Mouse (Mus musculus): ENCODE results near the gene Lrrc55.
"Not testable (repeated sequence)": the region's sequence is repeated elsewhere in the genome, so short reads cannot be mapped to it uniquely, and the experiment has no call there.

Lrrc55 gene

GRCm38 (mm10) chr2:85196901-85197300 is at the start of gene Lrrc55:
Lrrc55 (minus strand) TSS chr2:85197197.
- DNase-seq (ENCODE audit: low spot score), result no peak

GRCm38 (mm10) chr2:85246506-85247082 is 49.6 kb upstream of the Lrrc55 start:
- peak; percentile 72 for DNase-seq (ENCODE audit: low spot score)

- no peak for DNase-seq (ENCODE audit: low spot score)
Measured at GRCm38 (mm10) chr2:85245737-85246136, 48.7 kb upstream of the Lrrc55 start.

GRCm38 (mm10) chr2:85238068-85238667 is 41.2 kb upstream of the Lrrc55 start:
- no peak for DNase-seq (ENCODE audit: low spot score)

GRCm38 (mm10) chr2:85237231-85237630 is 40.2 kb upstream of the Lrrc55 start:
- not testable (repeated sequence) for DNase-seq (ENCODE audit: low spot score)

GRCm38 (mm10) chr2:85230771-85231511 is 33.9 kb upstream of the Lrrc55 start:
- no peak for DNase-seq (ENCODE audit: low spot score)

GRCm38 (mm10) chr2:85229606-85230005 is 32.6 kb upstream of the Lrrc55 start:
- no peak for DNase-seq (ENCODE audit: low spot score)

GRCm38 (mm10) chr2:85227816-85228335 is 30.9 kb upstream of the Lrrc55 start:
- DNase-seq (ENCODE audit: low spot score), result no peak

- no peak for DNase-seq (ENCODE audit: low spot score)
Measured at GRCm38 (mm10) chr2:85224221-85225179, 27.5 kb upstream of the Lrrc55 start.

GRCm38 (mm10) chr2:85216606-85217005 is 19.6 kb upstream of the Lrrc55 start:
- no peak for DNase-seq (ENCODE audit: low spot score)

GRCm38 (mm10) chr2:85213746-85214145 is 16.7 kb upstream of the Lrrc55 start:
- no peak for DNase-seq (ENCODE audit: low spot score)

GRCm38 (mm10) chr2:85209301-85209700 is 12.3 kb upstream of the Lrrc55 start:
- no peak for DNase-seq (ENCODE audit: low spot score)

GRCm38 (mm10) chr2:85205170-85205569 is 8.2 kb upstream of the Lrrc55 start:
- DNase-seq (ENCODE audit: low spot score), result no peak

- DNase-seq (ENCODE audit: low spot score), result no peak
Measured at GRCm38 (mm10) chr2:85198011-85198965, 1.3 kb upstream of the Lrrc55 start.

GRCm38 (mm10) chr2:85194566-85194965 is 2.4 kb downstream of the Lrrc55 start:
- DNase-seq (ENCODE audit: low spot score), result no peak

- no peak for DNase-seq (ENCODE audit: low spot score)
Measured at GRCm38 (mm10) chr2:85187582-85188151, 9.3 kb downstream of the Lrrc55 start.

GRCm38 (mm10) chr2:85178139-85178800 is 18.7 kb downstream of the Lrrc55 start:
- no peak for DNase-seq (ENCODE audit: low spot score)

GRCm38 (mm10) chr2:85173545-85173944 is 23.5 kb downstream of the Lrrc55 start:
- no peak for DNase-seq (ENCODE audit: low spot score)

- DNase-seq (ENCODE audit: low spot score), result no peak
Measured at GRCm38 (mm10) chr2:85172763-85173103, 24.3 kb downstream of the Lrrc55 start.
